Mouse (Mus musculus) CD4-positive helper T cell, adult 2 months (primary cell): ENCODE measurements around the gene Med12l.

Experiments used
- DNase-seq: peaks from one replicate; pipeline ENCODE4 v3.0.0-alpha.2; 2012; ENCODE audit warnings: low read depth, missing footprints, low spot score

Gene Med12l

DNA sequence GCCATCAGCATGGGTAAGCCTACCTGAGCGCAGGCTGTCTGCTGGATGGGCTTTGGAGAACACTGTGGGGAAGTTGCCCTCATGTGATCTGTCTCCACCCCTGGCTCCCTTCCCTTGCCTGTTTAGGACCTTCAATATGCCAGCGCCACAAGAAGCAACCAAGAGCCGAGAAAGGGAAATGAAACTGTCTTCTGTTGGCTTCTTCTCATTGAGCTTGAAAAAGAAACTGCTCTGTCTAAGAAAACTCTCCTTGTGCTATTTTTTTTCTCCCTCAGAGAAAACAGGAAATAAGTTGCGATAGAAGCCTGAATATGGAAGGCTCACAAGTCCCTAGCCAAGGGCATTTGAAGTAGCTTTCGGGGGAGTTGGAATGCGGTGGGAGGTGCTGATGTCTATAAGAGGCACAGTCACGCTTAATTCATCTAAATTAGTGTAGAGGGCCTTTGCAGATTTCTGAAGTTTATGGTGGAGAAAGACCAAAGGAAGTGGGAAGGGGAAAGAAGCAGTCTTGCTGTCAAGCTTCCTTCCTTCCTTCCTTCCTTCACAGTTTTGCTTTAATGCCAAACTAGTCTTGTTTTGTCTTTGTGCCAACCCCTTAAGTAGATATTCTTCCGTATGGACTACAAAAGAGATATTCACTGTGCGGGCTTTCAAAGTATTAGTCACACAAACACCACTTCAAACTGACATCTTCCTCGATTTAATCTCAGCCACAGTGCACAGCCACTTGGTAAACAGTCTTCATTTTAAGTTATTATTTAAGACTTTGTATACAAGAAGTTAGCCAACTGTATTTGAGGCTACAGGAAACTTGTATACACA, 223.3 kb downstream of the Med12l start:
- peak; percentile 53 for DNase-seq

DNA sequence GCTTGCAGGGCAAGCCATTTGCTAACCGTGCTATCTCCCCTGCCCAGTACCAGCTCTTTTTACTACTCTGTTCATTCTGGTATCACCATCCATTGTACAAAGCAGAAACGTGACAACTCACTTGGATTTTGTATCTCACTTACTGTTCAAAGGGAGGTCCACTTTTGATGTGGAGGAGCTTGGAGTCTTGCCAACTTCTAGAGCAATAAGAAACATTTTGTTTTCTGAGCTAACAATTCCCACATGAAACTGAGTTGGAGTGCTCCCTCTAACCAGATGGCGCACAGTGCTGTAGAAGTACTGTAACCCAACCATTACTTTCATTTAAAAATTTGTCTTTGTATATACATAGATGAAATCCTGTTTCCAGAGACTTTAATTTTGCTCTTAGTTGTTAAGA, 225.3 kb downstream of the Med12l start:
- no peak for DNase-seq

DNA sequence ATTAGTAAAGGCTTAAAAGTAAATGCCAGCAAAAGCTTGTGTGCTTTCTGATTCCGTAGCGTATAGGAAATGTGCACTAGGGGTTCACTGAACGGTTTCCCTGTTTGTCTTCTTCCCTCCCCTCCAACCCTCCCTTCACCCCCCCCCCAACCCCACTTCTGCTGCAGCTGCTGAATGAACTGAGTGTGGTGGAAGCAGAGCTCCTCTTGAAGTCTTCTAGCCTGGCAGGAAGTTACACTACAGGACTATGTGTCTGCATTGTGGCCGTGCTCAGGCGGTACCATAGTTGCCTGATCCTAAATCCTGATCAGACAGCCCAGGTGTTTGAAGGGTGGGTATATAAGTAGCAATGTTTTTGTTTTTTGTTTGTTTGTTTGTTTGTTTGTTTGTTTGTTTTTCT, 229.3 kb downstream of the Med12l start:
- DNase-seq: peak; percentile 45

DNA sequence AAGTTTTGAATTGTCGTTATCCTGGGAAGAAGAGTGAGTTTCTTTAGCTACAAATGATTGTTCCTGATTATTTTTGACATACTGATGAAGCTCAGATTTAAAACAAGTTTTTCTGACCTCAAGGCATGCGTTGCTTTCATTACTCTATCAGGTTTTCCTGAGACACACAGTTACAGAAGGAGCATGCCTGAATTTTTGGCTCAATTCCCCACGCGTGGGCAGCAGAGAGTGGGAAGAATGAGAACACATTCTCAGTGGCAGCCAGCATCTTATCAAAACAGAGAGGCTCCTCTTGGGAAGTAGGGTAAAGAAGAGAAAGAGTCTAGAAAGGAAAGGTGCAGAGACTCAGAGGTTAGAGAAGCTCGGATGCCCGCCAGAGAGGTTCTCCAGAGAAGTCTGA, 237.8 kb downstream of the Med12l start:
- DNase-seq: no peak

DNA sequence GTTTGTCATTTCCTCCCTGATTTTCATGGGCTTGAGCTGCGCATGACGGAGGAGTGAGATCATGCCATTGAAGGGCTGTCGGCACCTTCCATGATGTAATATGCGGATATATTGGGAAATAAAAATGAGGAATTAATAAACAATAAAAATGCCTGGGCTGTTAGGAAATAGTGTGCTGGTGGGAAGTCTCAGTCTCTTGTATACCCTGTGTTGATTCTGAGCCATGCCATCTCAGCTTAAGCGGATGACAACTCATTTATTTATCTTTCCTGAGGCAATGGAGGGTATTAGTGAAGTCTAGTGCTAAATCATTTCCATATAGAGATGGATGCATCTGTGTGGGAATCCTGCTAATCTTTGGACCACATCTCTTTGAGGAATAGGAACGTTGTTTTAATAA, 242.4 kb downstream of the Med12l start:
- no peak for DNase-seq

DNA sequence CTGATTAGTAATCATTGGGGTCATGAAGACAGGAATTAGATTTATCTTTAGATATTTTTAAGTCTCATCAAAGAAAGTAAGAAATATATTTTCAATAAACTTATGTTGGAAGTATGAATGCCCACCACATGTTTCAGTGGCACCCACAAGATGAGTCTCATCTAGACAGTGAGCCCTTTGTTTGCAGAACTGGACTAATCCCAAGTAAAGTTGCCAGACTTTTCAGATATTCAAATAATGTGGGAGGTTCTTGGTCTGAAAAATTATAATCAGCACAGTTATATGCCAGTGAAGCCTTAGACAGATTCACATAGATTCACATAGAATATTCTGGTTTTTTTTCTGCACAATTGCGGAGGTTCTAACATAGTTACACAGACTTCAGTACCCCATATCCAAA, 244.8 kb downstream of the Med12l start:
- DNase-seq: no peak

DNA sequence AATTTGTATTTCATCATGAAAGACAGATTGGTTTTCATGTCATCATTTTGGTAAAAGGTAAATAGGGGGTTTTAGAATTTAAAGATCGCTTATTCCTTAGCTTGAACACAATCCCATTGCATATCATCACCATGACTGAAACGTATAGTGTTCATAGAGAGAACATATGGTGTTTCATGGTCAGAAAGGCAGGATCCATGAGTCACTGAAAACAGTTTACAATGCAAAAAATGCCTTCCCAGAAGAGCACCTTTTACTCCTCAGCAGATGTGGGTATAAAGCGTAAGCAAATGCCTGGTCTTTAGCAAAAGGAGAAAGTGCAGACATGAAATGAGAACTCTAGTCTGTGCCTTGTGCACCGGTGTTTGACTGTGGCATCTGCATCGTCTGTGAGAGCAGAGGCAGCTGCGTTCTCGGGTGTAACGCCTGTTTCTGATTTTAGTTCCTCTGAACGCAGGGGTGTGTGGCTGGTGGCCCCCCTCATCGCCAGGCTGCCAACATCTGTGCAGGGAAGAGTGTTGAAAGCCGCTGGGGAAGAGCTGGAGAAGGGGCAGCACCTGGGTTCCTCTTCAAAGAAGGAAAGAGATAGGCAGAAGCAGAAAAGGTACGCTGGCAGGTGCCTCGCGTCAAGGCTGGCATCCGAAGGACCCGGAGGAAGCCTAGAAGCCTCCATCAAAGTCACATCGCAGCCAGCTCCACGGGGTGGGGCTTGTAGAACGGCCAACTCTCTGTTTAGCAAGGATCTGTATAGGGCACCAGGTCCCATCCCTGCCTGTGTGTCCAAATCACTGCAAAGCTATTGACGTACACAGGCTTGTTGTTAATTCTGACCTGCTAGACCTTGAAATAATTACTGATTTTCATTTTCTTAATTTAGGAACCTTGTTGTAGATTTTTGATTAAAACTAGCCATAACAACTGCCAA, 252.4 kb downstream of the Med12l start:
- DNase-seq: peak; percentile 32

DNA sequence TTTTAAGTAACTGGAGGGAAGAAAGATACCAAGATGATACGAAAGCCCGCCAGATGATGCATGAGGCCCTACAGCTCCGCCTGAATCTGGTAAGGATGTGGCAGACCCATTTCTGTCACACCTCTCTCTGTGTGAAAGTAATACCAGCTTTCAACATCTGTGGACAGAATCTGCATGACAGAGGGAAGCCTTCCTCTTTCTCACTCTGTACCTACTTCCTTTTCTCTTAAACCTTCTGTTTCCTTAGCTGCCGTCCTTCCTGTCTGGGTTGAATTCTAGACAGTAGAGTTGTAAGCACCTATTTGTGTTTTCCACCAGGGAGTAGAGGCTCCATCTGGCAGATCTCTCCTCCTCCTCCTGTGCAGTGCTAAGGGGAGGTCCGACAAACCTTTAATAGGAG, 255.1 kb downstream of the Med12l start:
- DNase-seq: peak; percentile 79

DNA sequence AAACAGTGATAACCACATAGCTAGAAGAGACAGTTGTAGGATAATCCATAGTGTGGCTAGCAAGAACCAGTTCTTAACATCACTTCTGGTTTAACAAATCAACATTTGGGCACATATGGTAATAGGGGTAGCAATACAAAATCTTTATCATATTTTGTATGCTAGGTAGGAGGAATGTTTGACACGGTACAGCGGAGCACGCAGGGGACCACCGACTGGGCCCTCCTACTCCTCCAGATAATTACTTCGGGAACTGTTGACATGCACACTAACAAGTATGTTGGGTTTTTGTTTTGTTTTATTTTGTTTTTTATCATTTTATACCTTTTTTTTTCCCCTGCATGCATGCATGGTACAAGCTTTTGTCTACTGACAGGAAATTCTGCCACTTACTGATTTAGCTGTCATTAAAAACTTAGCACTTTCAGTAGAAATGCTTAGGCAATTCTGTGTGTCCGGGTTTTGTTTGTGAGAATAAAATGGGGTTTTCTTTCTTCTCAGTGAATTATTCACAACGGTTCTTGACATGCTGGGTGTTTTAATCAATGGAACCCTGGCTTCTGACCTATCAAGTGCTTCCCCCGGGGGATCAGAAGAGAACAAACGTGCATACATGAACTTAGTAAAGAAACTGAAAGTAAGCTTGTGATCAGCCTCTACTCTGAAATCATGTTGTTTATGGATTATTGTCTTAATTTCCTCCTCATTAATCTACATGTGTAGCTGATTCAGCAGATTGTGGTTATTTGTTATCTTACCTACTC, 256.3 kb downstream of the Med12l start:
- DNase-seq: peak; percentile 55

DNA sequence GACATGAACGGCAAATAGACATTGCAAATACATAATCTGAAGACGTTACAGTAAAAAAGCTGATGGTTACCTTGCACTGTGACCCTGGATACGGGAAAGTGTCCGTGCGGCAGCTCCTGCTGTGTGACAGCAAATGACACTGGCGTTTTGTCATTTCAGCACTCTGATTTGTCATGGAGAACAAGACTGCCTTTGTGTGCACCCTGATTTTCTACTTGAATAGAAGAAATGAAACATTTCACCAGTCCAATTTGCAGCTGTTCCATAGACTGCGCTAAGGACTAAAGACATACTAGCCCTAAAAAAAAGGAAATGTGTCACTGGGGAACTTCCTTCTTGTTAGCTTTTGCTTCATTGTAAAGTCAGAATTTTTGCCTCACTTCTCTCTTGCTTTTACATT, 257.1 kb downstream of the Med12l start, which contains the start of gene P2ry12:
TSS of gene P2ry12 (minus strand) at position 168 of the 400 bp plus-strand sequence.
- DNase-seq: no peak

DNA sequence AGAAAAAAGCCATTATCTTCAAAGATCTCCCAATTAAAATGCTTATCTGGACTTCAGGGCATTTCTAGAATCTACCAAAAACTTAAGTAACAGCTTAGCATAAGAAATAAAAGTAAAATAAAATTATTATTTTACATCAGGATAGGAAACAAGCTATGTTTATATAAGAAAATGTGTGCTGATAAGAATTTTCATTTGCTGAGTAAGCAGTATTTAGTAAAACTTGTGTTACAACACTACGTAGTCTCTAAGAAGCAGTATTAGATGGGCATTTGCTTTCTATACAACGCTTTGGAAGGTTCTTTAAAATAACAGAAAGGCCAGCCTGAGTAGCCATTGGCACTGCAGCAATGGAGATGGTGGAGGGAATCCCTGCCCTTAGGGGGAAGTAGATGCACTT, 257.8 kb downstream of the Med12l start:
- DNase-seq: no peak

DNA sequence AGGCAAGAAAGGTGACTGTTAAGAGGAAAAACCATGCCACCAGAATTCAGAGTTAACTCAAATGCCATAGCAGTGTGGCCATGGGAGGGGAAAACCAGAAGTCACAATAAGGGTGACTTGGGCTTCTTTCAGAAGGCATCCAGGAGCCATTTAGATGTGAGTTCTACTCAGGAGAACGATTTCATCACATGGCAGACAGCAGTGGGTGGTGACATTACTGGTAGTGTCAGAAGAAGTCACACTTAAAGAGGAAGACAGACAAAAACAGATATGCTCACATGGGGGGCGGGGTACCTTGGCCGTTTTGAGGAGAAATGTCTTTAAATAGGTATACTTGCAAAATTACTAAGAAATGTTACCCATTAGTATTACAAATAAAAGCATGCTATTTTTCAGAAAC, 258.4 kb downstream of the Med12l start:
- DNase-seq: no peak

DNA sequence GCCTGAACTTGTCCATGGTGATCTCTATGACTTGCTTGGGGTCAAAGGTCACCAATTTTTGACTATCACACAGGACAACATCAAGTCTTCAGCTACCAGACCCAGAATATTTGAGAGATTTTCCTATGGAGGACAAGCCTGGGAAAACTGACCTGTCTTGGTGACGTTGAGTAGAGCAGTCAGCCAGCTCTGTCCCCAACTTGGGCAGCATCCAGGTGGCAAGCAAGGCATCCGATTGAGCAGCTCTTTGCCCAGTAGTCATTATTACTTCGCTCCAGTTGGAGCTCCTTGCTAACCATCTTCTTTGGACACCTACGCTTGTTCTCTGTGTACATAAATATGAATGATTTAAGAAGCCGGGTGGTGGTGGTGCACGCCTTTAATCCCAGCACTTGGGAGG, 265.2 kb downstream of the Med12l start:
- DNase-seq: no peak

DNA sequence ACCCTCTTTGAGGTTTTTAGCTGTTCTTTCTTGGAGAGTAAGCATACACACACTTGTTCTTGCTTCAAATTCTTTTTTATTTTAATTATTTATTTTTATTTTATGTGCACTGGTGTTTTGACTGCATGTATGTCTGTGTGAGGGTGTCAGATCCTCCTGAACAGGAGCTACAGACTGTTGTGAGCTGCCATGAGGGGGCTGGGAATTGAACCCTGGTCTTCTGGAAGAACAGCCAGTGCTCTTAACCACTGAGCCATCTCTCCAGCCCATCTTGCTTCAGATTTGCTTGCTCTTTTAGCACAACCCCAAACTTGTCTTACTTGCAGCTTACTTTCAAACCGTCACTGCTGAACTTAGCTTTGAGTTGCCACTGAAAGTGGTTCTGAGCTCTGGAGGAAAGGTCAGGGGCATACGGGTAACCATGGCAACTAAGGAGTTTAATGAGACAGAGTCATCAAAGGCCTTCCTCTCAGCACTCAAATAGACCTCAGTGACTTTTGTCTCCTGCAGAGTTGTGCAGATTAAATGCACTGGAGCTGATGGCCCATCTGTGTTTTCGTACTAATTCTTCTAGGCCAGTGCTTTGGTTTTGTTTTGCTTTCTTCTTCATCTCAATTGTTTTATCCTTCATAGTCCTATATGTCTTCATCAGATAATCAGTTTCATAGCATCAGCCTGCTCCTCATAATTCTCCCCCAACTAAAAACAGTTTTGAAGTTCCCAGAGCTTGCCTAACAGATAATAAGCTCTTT, 272.1 kb downstream of the Med12l start:
- DNase-seq: peak; percentile 37

DNA sequence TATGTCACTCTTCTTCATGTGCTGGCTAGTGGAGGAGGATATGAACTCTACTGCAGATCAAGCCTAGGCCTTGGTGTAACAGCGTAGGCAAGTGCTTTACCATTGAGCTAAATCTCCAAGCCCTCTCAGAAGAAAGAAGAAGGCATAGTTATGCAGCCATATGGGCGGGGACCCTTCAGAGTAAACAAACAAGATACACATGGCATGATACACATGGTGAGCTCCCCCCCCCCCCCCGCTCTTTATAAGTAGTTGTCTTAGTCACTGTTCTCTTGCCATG, 272.6 kb downstream of the Med12l start:
- no peak for DNase-seq

DNA sequence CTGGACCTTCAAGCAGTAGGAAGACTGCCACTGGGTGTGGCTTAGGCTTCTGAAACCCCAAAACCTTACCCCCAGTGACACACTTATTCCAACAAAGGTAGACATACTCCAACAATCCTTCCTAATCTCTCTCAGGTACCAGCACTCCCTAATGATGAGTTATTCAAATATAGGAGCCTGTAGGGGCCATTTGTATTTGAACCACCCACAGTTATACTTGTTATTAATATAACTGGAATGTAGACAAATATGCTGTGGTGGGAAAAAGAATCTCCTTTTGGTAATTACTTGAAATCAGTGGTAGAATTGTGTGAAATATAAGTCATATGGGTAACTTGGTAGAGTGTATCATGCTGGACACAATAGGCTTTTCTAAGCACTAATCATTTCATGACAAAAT, 273.0 kb downstream of the Med12l start:
- DNase-seq: no peak

DNA sequence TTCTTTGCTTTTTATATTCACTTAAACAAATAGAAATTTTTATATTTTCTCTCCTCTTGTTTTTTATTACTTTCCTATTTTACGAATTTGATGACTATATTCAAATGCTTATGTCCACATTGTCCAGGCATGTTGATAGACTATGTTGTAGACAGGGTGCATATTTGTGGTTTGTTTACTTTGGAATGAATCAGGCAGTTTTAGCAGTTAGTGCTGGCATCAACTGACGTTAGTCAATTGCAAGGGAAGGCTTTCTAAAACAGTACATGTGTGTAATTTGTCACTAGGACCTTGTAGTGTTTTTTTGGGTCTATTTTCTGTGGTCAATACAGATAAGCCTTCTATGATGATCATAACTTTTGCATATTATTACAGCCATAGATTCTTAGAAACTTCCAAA, 284.9 kb downstream of the Med12l start:
- no peak for DNase-seq

DNA sequence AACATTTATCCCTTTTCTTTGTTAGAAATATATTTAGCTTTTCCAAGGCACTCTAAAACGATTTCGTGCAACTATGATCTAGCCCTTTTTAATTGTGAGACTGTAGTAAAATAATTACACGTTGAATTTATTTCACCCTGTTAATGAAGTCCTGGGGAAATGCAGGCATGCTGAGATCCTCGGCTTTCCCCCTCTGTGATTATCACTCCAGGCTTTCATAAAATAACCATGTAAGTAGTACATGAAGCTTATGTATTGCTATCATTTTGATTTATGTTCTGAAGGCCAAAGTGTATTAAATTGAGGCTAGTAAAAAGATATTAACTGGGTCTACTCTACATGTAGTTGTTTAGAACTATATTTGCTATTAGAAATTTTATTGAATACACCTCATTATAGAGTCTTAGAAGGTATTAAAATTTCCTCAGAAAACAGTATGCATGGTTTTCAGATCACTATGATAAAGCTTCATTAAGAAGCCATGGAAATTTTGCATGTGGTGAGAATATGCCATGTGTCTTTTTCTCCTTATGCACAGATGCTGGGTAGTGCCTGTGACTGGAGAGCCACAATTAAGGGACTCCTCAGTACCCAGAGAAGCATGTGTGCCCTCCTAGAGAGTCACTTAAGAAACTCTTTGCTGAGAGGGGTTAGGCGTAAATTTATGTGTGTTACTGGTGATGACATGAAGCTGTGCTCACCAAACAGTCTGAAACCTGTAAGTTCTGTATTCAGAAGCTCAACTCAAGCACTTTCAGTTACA, 288.0 kb downstream of the Med12l start:
- no peak for DNase-seq

DNA sequence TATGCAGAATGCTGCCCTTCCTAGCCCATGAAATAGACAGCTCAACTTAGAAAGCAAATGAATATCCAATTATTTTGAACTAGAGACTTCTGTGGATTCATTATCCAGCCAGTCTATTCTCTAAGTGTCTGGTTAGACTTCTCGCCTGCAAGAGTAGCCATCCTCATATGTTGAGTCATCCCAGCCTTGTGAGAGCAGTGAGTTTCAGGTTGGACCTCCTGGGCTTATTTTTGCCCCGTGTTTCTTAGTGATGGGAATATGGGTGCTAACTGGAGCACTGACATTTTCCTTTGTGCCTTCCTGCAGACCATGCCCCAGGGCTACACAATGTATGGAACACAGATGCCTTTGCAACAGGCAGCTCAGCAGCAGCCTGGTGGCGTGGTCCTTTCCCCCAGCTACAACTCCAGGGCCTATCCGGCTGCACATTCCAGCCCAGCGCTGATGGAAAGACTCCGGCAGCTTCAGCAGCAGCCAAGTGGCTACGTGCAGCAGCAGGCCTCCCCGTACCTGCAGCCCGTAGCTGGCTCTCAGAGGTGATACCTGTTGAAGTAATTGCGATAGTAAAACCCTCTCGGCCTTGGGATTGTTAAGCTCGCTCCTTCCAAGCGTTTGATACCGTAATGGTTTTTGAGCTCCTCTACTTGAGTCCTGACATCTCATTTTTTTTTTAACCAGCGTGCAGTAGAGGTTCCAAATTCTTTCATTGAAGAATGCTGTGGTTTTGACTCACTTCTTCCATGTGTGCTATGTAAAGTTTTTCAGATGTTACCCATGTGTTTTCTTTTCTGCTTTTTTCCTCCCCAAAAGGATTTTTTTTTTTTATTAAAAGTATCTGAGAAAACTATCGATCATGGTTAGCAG, 290.3 kb downstream of the Med12l start:
- peak; percentile 41 for DNase-seq
